Mouse (Mus musculus): ENCODE measurements around the gene Il12rb1.

- no peak for TF ChIP-seq EP300 (IDR thresholded peaks at IDR 0.05)
- no peak for TF ChIP-seq CTCF (IDR thresholded peaks at IDR 0.05)
These were observed 47.9 kb upstream of the Il12rb1 start for GRCm38 (mm10) chr8:70760350-70760749.

All from lung, postnatal 0 days (tissue).